Mouse (Mus musculus) T-cell, adult 2 months (primary cell): ENCODE results near the gene Man2b2.

Experiments used
- DNase-seq: peaks from one replicate; pipeline ENCODE4 v3.0.0; 2022; ENCODE audit warnings: low spot score

Man2b2 gene

DNA sequence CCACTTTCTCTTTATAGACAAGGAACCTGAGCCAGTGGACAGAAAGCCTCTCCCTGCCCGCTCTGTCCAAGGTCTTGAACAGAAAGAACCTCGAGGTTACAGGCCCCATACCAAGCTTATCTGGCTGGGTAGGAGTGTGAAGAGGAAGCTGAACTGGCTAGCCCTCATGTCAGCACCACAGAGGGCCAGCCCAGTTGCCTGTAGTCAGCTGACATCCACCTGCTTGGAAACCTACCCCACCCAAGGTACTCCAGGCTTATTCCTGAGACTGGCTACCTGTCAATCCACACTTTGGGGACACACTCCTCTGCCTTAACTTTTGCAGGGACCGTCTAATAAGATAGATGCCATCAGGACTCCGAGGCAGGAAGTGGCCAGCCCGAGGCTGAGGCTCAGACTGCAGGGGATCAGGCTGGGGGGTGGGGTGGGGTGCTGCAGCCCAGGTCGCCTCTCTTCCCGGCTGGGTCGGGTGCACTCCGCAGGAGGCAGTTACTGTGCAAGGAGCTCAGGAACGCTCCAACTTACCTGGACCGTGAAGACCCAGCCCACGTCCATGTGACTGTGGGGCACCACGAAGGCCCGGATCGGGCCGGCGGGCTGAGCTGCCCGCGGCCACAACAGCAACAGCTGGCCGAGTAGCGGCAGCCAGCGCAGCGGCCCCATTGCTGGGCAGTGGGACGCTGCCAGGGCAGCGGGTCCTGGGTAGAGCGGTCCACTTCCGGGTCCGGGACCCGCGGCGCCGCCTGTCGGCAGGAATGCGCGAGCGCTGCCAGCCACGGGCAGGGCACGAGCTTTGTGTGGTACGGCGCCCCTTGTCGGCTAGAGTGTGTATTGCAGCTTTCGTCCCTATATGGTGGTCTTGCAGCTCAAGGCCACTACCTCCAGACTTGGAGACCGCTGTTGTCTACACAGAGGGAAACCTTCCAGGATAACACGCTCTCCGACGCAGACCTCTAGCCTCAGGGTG lies at the start of gene Man2b2:
Gene Man2b2, minus strand, starts transcription at position 741 of the 967 bp plus-strand sequence.
- peak; percentile 89 for DNase-seq

DNA sequence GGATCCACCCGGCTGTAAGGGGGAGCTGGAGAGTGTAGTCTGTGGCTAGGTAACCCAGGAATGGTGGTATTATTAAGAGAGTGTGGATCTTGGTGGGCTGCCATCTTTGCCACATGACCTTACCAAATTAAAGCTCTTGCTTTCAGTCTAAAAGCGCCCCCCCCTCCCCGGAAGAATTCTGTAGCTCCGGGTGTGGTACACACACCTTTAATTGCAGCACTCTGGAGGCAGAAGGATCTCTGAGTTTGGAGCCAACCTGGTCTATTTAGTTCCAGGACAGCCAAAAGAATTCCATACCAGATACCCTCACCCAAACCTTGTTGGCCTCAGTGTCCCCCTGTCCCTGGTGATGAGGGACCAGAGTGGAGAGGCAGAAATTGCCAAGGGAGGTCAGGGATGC lies 48.3 kb upstream of the Man2b2 start:
- DNase-seq: no peak

DNA sequence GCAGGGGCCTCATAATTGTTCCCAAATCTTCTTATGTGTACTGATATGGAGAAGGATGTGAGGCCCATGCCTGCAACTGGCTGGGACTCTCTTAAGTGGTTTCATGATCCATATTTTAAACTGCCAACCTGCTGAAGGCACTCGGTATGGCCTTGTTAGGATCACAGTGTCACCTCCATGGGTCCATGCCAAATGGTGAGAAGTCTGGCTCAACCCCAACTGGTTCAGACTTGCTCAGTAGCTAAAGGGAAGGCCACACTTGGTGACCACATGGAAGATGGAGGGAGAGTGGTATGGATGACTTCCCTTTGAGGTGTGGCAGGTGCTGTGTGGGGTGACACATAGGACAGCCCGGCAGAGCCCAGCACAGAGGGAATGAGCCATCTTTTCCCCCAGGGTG lies 47.2 kb upstream of the Man2b2 start:
- no peak for DNase-seq

DNA sequence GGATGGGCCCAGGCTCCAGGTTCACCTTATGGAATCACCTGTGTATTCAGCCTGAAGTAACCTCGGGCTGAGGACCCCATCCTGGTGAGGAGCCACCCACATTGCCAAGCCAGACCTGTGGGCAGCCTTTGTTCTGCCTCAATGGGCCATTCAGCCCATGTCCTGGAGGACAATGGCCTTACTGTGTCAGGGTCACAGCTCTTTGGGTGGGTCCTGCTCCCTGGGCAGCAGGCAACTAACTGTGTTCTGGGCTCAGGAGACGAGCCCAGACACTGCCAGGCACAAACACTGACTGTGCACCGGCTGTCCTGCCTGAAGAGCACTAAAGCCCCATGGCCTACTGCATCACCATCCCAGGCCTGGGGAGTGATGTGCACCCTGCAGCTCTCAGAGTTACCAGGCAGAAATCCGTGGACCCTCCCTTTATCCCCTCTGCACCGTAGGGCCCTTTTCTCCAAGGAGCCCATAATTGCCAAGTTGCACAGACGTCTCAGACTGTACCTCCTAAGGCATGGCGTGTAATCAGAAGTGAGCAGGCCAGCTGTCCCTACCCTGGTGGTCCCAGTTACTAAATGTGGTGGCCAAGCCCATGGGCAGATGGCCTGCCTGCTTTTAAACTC lies 46.4 kb upstream of the Man2b2 start:
- DNase-seq: no peak

DNA sequence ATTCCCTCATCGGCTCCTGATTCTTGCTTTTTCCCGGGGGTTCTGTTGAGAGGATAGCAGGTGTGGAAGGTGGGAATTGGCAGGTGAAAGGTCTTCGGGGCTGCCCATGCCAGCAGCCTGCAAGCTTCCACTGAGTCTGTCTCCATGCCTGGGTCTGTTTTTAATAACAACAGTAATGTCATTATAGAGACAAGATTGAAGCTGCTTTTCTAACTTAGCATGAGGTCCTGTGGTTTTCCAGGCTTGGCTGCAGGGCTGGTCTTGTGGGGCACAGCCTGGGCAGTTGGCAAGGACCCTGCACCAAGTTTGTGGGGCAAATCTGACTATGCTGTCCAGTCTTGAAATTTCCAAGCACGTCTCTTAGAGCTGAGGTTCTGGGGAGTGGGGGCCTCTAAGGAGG lies 45.5 kb upstream of the Man2b2 start:
- no peak for DNase-seq

DNA sequence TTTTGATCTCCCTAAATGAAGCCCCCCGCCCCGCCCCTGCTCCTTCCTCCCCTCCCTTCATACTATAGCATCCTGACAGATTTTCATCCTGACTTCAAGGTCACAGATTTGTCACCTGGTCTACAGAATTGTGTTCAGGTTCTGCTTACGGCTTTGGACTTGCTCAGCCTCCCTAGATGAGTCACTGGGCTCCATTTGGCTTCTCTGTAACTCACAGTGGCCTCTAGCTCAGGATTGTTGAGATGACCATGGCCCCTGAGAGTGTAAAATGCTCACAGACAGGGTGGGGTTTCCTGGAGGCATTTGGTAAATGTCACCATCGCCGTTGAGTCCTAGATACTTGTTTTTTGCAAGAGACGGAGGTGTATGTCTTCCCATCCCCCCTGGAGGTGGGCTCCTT lies 40.5 kb upstream of the Man2b2 start:
- DNase-seq: no peak

DNA sequence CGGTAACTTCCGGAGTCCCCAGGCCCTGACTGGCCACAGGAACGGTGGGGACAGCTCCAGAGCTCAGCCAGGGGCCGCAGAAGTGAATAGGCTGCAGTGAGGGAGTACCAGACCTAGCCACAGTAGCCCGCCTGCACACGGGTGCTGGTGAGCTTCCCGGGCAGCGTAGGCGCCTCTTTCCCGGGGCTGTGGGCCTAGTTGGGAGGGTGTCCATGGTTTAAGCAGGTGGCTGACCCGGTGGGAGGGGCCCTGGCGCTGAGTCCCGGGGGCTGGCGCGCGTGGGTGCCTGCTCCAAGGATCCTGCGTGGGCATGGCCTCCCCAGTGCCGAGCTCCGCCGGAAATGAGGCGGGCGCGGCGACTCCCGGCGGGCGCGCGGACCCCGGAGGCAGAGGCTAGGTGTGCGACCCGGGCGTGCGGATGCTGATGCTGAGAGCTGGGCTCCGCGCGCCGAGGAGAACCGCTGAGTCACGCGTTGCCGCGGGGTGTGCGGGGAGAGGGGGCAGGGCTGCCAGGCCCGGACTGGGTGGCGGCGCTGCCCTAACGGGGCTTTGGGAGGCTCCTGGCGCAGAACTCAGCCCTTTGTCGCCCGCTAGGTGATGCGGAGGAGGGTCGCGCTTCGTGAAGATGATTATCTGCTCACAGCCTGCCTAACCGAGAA lies 39.3 kb upstream of the Man2b2 start:
- no peak for DNase-seq

DNA sequence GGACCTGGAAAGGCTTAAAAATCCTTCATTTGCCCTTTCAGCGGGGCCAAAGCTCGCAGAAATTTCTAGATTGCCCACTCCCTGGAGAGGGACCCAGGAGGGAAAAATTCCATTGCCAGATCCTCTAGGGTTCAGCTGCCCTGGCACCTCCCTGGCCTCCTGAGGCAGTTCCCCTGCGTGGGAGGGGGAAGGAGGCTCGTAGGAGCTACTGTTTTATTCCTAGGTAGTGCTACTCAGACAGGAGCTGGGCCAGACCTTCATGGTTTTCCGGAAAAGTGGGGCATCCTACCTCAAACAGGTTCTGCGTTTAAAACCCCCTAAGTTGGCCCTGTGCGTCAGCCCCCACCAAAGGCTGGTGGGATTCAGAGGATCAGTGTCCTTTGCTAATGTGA lies 38.7 kb upstream of the Man2b2 start:
- no peak for DNase-seq

DNA sequence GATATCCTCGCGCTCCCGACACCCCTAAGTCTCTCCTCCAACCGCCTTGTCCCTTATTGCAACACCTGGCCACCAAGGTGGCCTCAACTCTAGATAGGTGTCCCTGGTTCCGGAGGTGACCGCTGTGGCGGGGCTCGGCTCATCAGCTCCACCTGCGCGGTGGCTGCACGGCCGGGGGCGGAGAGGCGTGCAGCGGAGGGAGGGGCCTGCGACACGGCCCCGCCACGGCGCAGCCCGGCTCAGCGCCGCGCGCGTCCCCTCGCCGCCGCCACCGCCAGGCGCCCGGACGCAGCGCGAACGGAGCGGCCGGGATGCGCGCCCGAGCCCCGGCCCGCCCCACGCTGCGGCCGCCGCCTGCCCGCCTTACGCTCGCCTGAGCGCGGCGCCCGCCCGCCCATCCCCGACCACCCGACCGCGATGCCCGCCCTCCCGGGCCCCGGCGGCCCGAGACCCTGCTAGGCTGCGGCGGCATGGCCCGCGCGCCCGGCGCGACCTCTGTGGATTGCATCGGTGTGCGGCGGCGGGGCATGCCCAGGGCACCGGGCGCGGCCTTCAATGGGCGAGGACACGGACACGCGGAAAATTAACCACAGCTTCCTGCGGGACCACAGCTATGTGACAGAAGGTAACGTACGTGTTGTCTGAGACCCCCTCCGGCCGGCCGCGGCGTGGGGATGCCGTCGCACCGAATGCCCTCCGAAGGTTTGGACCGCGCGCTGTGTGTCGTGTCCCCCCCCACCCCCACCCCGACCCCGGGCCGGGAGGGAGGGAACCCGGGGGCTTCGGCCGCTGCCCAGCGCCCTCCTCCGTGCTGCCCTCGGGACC lies 38.0 kb upstream of the Man2b2 start, which contains the start of gene Ppp2r2c:
Gene Ppp2r2c, plus strand, starts transcription at position 248 of the 825 bp plus-strand sequence.
- no peak for DNase-seq

DNA sequence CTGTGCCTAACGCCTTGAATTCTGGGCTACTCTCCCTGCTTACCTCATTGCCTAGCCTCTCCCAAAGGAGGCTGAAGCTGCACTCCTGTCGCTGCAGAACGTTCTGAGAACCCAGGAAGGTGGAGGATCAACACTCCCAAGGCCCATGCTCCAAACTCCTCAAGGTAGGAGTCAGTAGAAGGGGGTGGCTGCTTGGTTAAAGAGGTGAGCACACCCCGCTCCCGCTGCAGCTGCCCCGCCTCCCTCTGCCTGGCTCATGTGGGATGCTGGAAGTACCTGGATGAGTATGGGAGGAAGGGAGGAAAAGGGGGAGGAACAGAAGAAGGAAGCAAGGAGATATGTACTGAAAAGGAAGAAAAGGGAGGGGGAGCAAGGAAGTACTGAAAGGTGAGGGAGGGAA lies 37.1 kb upstream of the Man2b2 start:
- DNase-seq: no peak

DNA sequence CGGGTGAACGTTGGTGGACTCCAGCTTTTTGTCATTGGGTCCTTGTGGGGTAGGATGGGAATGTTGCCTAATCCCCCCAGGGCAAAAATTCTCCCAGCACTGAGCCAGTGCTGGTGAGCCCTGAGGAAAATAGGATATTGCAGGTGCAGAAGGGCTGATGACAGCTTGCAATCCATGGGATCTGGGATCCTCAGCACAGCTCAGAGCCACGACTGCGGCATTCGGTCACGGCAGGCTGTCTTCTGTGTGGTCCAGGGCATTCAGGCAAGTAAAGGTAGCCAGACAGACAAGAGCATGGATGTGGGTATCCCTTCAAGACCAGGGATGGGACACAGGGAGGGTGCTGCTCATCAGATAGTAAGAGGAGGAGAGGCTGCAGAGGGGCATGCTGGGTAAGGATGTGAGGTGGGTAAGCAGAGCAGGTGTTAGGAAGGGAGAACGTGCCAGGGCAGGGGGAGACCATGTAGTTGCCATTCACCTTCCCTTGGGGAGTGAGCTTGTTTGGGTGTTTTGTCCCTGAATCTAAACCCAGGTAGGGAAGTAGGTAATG lies 36.3 kb upstream of the Man2b2 start:
- no peak for DNase-seq

DNA sequence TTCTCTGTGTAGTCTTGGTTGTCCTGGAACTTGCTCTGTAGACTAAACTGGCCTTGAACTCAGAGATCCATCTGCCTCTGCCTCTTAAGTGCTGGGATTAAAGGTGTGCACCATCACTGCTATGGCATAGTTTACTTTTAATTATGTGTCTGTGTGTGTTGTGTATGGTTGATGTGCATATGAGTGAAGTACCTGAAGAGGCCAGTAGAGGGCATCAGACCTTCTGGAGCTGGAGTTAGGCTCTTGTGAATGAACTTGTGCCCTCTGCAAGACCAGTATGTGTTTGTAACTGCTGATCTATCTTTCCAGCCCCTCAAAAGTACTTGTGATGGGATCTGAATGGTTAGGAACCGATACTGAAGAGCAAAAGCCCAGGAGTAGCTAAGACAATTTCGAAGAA lies 30.6 kb upstream of the Man2b2 start:
- DNase-seq: no peak

DNA sequence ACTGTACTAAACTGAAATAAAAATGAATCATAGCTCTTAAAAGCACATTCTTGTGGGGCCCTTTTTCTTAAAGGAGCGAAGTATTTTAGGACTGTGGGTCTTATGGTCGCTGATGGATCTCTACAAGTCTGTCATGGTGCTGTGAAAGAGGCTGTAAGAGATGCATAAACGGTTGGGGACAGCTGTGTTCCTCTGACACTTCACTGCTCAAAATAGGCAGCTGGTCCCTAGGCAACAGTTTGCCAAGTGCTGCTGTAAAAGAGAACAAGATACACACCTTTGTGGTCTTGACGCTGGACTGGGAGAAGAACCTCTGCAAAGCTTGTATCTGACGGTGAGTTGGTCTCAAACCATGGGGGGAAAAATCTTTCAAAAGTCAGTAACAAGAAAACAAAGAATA lies 27.1 kb upstream of the Man2b2 start:
- no peak for DNase-seq

DNA sequence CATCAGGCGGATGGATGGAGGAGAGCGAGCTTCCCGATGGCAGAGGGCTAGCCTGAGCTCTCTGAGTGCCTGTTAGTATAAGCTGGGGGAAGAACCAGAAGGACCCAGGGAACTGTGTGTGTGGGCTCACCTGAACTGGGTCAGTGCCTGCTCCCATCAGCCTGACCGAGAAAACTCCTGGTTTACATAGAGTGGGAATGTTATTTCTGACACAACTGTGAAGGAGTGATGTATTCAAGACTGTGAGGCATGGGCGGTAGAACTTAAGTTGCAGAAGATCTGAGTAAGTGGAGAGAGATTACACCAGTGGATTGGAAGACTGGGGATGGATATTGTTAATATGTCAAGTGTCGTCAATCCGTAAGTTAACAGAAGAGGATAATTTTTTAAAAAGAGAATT lies 26.1 kb upstream of the Man2b2 start:
- no peak for DNase-seq

DNA sequence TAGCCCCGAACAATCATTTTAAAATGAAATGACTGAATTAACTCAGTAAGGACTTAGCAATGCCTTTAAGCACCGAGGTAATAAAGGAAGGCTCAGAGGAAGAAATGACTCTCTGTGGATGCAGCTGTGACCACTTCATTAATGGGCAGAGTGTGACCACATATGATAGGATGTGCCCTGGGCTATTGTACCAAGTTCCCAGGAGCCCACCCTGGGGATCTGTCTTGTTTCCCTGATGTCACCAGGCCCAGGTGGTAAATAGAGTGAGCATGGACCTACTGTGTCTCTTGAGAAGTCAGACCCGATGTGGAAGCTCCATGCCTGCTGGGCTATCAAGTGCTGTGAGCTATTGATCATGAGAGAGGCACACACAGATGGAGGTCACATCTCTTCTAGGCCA lies 24.7 kb upstream of the Man2b2 start:
- DNase-seq: no peak

DNA sequence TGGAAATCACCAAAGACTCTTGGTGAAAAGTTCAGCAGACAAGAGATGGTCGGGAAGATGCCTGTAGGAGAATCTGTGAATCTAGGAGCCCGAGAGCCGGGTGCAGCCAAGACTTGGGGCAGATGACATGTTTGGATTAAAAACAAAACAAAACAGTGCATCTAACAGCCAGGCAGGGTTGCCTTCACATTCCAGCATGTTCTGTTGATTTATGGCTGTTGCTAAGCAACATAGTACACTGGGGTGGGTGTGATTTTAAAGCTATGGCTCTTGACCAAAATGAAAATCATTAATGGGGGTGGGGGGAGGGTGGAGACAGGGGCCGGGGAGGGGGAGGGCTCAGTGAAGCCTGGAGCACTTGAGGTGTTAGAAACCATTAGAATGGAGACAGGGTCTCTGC lies 21.1 kb upstream of the Man2b2 start:
- no peak for DNase-seq

DNA sequence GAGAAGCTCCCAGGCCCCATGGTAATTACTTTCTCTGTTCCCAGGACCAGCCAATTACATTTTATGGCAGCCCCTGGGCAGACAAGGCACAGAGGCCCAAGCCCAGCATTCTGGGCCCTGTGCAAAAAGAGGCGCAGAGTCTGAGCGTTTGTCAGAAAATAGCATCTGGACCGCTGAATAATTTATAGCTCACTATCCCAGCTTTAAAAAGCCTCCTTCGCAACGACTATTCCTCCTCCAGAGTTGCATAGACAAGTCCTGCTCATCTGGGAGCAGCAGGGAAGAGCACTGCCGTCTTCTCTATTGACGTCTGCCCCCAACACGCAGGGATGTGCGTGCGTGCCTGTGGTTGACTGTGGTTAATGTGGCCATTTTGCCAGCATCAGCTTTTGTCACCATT lies 14.0 kb upstream of the Man2b2 start:
- no peak for DNase-seq

DNA sequence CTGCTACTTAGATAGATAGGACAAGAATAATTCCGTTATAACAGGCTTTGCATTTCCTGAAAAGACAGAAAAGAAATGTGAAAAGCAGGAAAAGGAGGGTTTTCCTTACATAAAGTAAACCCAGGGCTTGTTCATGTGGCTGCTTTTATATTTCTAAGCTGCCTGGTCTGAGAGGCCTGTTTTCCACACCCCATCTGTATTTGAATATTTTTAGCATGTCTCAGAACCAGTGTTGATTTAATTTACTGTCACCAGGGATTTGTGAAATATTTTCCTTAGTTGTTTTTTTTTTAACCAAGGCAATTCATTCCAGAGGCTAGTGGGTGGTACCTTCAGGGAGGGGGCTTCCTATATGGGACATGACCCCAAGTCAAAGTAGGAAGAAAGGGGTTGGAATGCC lies 11.2 kb upstream of the Man2b2 start:
- no peak for DNase-seq

DNA sequence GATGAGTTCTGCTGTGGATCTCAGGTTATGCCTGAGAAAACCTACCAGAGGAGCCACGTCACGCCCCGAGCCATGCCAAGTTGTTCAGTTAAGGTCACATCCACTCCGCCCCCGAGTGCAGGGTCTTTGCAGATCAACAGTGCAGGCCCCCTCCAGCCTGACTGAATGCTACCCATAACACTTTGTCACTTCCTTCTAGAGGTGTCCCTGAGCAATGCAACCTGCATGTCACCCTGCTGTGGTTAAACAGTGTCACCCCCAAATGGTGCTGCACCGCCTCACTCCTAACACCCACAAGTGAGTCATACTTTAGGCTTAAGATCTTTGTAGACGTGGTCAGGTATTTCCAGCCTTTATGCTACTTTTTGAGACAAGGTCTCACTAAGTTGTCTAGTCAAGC lies 9.6 kb upstream of the Man2b2 start:
- no peak for DNase-seq

DNA sequence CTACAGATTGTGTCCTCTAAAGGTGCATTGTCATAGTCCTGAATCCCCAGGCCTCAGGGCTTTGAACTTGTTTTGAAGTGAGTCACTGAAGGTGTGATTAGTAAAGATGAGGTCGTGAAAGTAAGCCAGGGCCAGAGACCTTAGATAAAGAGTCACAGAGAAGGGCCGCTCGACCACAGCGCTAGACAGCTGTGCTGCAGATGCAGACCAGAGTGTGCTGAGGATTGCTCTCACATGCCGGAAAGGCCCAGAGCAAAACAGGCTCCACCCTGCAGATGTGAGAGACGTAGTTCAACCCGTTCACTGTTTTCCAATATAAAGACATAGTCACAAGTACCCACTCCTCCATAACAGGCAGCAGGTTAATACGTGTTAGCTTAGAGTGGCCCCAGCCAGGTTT lies 9.1 kb upstream of the Man2b2 start:
- no peak for DNase-seq

DNA sequence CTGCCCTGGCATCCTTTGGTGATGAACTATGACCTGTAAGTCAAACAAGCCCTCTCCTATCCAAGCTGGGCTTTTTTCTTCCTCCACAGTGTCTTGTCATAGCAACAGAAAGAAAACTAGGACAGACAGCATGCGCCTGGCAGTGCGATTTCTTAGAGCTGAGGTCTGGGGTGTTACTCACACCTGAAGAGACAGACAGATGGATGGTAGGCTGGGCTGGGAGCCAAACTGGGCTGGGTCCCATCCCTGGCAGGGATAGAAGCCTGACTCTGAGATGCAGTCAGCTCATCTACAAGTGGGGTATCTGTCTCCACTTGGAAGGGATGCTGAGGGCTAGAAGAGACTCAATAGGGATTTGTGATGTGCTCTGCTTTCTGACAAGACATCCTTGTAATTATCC lies 8.6 kb upstream of the Man2b2 start:
- no peak for DNase-seq

DNA sequence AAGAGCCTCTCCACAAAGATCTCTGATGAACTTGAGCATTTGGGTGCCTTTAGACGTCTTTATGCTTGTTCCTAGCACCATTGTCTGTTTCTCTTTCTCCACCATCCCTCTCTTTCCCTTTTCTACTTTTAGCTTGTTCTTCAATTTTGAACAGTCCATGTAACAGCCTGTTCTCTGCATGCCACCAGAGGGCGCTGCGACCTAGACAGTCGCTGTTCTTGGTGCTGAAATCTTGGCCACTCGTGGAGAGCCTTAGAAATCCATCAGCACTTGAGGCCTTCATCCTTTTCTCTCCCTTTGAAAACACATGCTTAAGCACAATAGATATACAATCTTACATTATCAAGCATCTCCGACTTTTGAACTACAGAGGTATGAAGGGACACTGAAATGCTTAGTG lies 5.5 kb upstream of the Man2b2 start:
- peak; percentile 58 for DNase-seq
